Mouse (Mus musculus): Measurements from ENCODE around the gene Tmem8. TPM values are rescaled to one million over a fixed set of nuclear protein-coding genes. Genes with fewer than 3 reads are reported as not detected.

Tmem8 gene
- total RNA-seq, 2 experiments from 2014 or later: 3.7 to 5.3 TPM

GRCm38 (mm10) chr17:26137751-26138130, 24.6 kb downstream of the Tmem8 start:
- no peak for ATAC-seq (replicated peaks; ENCODE audit: poor library complexity, severe bottlenecking)

- peak; percentile 97 for ATAC-seq (replicated peaks; ENCODE audit: poor library complexity, severe bottlenecking)
These were observed 25.2 kb downstream of the Tmem8 start, which contains the start of gene Axin1 for GRCm38 (mm10) chr17:26138239-26138836. Gene Axin1, plus strand, starts transcription at chr17:26138688.

GRCm38 (mm10) chr17:26138901-26139381, 25.8 kb downstream of the Tmem8 start:
- ATAC-seq (replicated peaks; ENCODE audit: poor library complexity, severe bottlenecking): peak; percentile 44

- ATAC-seq (replicated peaks; ENCODE audit: poor library complexity, severe bottlenecking): no peak
These were observed 29.7 kb downstream of the Tmem8 start for GRCm38 (mm10) chr17:26142796-26143195.

GRCm38 (mm10) chr17:26143386-26143785, 30.3 kb downstream of the Tmem8 start:
- ATAC-seq (replicated peaks; ENCODE audit: poor library complexity, severe bottlenecking): no peak

- ATAC-seq (replicated peaks; ENCODE audit: poor library complexity, severe bottlenecking): no peak
These were observed 36.0 kb downstream of the Tmem8 start for GRCm38 (mm10) chr17:26149056-26149455.

- no peak for ATAC-seq (replicated peaks; ENCODE audit: poor library complexity, severe bottlenecking)
These were observed 39.0 kb downstream of the Tmem8 start for GRCm38 (mm10) chr17:26151886-26152630.

- ATAC-seq (replicated peaks; ENCODE audit: poor library complexity, severe bottlenecking): no peak
These were observed 49.6 kb downstream of the Tmem8 start for GRCm38 (mm10) chr17:26162736-26163135.

- ATAC-seq (replicated peaks; ENCODE audit: poor library complexity, severe bottlenecking): peak; percentile 98
These were observed 54.9 kb downstream of the Tmem8 start for GRCm38 (mm10) chr17:26168039-26168438.

Other genes with a start within 250 kb of the Tmem8 start
- 30.4 and 58.6 TPM in 2 replicates for gene Mcrip2, start 244.5 kb upstream of the Tmem8 start, total RNA-seq (2014; fragmentation: Nextera tagmentation)
- 11.2 and 25.8 TPM in 2 replicates for gene Mcrip2, start 244.5 kb upstream of the Tmem8 start, total RNA-seq (2017)
- gene Mettl26, start 238.2 kb upstream of the Tmem8 start, total RNA-seq (2014; fragmentation: Nextera tagmentation): 23.4 and 27.7 TPM in 2 replicates
- gene Mettl26, start 238.2 kb upstream of the Tmem8 start, total RNA-seq (2017): 9.7 and 15.2 TPM in 2 replicates
- gene Wfikkn1, start 232.4 kb upstream of the Tmem8 start, total RNA-seq (2014; fragmentation: Nextera tagmentation): 2.1 TPM in 1 of 2 replicates, not detected in the other
- gene Wfikkn1, start 232.4 kb upstream of the Tmem8 start, total RNA-seq (2017): 1.1 and 1.3 TPM in 2 replicates
- 9.4 and 15.9 TPM in 2 replicates for gene Rab40c, start 193.6 kb upstream of the Tmem8 start, total RNA-seq (2014; fragmentation: Nextera tagmentation)
- gene Rab40c, start 193.6 kb upstream of the Tmem8 start, total RNA-seq (2017): 7.2 and 11.8 TPM in 2 replicates
- gene Pigq, start 168.4 kb upstream of the Tmem8 start, total RNA-seq (2014; fragmentation: Nextera tagmentation): 63.5 and 87.9 TPM in 2 replicates
- 32.4 and 37.1 TPM in 2 replicates for gene Pigq, start 168.4 kb upstream of the Tmem8 start, total RNA-seq (2017)
- not detected in 2 replicates for gene Nhlrc4, start 168.3 kb upstream of the Tmem8 start, total RNA-seq (2014; fragmentation: Nextera tagmentation)
- gene Nhlrc4, start 168.3 kb upstream of the Tmem8 start, total RNA-seq (2017): not detected in 2 replicates
- not detected in 2 replicates for gene A930017K11Rik, start 160.7 kb upstream of the Tmem8 start, total RNA-seq (2014; fragmentation: Nextera tagmentation)
- not detected in 2 replicates for gene A930017K11Rik, start 160.7 kb upstream of the Tmem8 start, total RNA-seq (2017)
- gene Capn15, start 127.5 kb upstream of the Tmem8 start, total RNA-seq (2014; fragmentation: Nextera tagmentation): 12.5 and 16.4 TPM in 2 replicates
- 3.2 and 5.3 TPM in 2 replicates for gene Capn15, start 127.5 kb upstream of the Tmem8 start, total RNA-seq (2017)
- gene Rab11fip3, start 43.7 kb upstream of the Tmem8 start, total RNA-seq (2014; fragmentation: Nextera tagmentation): 1.3 and 3.6 TPM in 2 replicates
- 0.46 and 0.60 TPM in 2 replicates for gene Rab11fip3, start 43.7 kb upstream of the Tmem8 start, total RNA-seq (2017)
- gene Decr2, start 23.0 kb upstream of the Tmem8 start, total RNA-seq (2014; fragmentation: Nextera tagmentation): 5.7 and 13.3 TPM in 2 replicates
- 14.8 and 17.0 TPM in 2 replicates for gene Decr2, start 23.0 kb upstream of the Tmem8 start, total RNA-seq (2017)
- gene Nme4, start 17.7 kb upstream of the Tmem8 start, total RNA-seq (2014; fragmentation: Nextera tagmentation): 74.1 and 75.1 TPM in 2 replicates
- gene Nme4, start 17.7 kb upstream of the Tmem8 start, total RNA-seq (2017): 41.2 and 43.4 TPM in 2 replicates
- gene Mrpl28, start 10.2 kb downstream of the Tmem8 start, total RNA-seq (2014; fragmentation: Nextera tagmentation): 61.7 and 90.4 TPM in 2 replicates
- 47.1 and 68.9 TPM in 2 replicates for gene Mrpl28, start 10.2 kb downstream of the Tmem8 start, total RNA-seq (2017)
- 26.9 and 28.3 TPM in 2 replicates for gene Axin1, start 25.4 kb downstream of the Tmem8 start, total RNA-seq (2014; fragmentation: Nextera tagmentation)
- 147 and 186 TPM in 2 replicates for gene Axin1, start 25.4 kb downstream of the Tmem8 start, total RNA-seq (2017)
- not detected in 2 replicates for gene Pdia2, start 85.8 kb downstream of the Tmem8 start, total RNA-seq (2014; fragmentation: Nextera tagmentation)
- 0.30 TPM in 1 of 2 replicates, not detected in the other for gene Pdia2, start 85.8 kb downstream of the Tmem8 start, total RNA-seq (2017)
- not detected in 2 replicates for gene Rgs11, start 89.7 kb downstream of the Tmem8 start, total RNA-seq (2014; fragmentation: Nextera tagmentation)
- gene Rgs11, start 89.7 kb downstream of the Tmem8 start, total RNA-seq (2017): not detected in 2 replicates
- not detected in 2 replicates for gene Arhgdig, start 94.5 kb downstream of the Tmem8 start, total RNA-seq (2014; fragmentation: Nextera tagmentation)
- gene Arhgdig, start 94.5 kb downstream of the Tmem8 start, total RNA-seq (2017): 0.98 TPM in 1 of 2 replicates, not detected in the other
- gene Fam234a, start 130.9 kb downstream of the Tmem8 start, total RNA-seq (2014; fragmentation: Nextera tagmentation): 12.8 and 15.4 TPM in 2 replicates
- 5.1 and 6.1 TPM in 2 replicates for gene Fam234a, start 130.9 kb downstream of the Tmem8 start, total RNA-seq (2017)
- 63.7 and 74.9 TPM in 2 replicates for gene Luc7l, start 139.6 kb downstream of the Tmem8 start, total RNA-seq (2014; fragmentation: Nextera tagmentation)
- gene Luc7l, start 139.6 kb downstream of the Tmem8 start, total RNA-seq (2017): 60.0 and 122 TPM in 2 replicates